Mouse (Mus musculus): ENCODE data around the gene Nrxn2. TPM values are rescaled to one million over a fixed set of nuclear protein-coding genes. Genes with fewer than 3 reads are reported as not detected.

The Nrxn2 gene
- total and polyA plus RNA-seq, 3 experiments, result 0.20 to 0.71 (median 0.30) TPM

DNA sequence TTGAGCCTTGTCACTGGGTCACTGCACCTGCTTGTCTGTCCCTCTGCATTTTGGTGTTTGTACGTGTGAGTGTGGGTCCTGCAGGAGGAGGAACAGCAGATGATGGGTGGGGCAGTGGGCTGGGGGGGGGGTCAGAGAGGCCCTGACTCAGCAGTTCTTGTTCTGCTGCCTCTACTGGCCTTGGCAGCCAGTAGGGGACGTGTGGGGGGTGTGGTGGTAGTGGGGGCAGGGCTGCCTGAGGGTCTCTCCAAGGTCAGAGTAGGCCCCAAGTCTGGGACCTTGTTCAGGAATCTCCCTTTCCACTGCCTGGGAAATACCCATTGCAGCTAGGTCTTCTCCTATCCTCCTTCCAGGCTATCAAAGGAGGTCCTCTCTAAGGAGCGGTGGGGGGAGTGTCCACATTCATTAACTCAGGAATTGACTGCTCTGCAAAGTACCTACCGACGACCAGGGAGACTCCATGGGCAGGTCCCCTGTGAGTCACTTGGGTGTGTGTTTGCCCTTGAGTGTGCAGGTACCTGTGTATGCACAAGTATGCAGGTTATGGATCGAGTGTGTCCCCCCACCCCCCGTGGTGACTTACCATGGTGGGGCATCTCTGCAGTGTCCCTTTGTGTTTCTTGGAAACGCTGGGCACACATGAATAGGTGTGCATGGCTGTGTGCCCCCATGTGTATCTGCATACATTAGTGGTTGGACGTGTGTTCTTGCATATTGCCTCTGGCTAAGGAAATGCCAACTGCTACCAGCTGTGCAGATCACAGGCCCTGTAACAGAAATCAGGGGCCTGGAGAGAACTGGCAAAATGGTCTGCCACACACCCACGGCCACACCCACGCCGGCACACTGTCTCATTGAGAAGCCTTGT lies 1.4 kb upstream of the Nrxn2 start:
- peaks cover 4 to 17% of the 10 kb centered on the region in 2 experiments; a peak in 3 of 4 replicates for H3K4me1 ChIP-seq (ENCODE audit: control insufficient read depth in 1 of 2, insufficient read depth in 2 of 2)
- no peak for DNase-seq (ENCODE audit: extremely low read depth)
- H3K9me3 ChIP-seq (replicated peaks; ENCODE audit: low read length), result no peaks in the 10 kb centered on the region
- dilution Hi-C loops (cut with MboI; ENCODE audit: extremely low pct_ligation_motif_present, extremely low pct_unique_long_range_greater_than_20kb, low sequenced_read_pairs) (no loop called here), in situ Hi-C loops (cut with MboI; ENCODE audit: low pct_ligation_motif_present, low pct_unique_long_range_greater_than_20kb, low sequenced_read_pairs) (no loop called here)
- H3K27me3 ChIP-seq (replicated peaks), result peaks cover 32% of the 10 kb centered on the region
- no peaks in the 10 kb centered on the region for H3K79me2 ChIP-seq (replicated peaks; ENCODE audit: control insufficient read depth, extremely low read depth, insufficient read depth, poor library complexity, severe bottlenecking)
- H3K4me2 ChIP-seq (ENCODE audit: insufficient read depth, low read depth, poor library complexity, severe bottlenecking), result no peak overlapping the region
- no peak overlapping the region for H3K27ac ChIP-seq (ENCODE audit: insufficient read depth, low read depth)
- TF ChIP-seq EP300 (IDR thresholded peaks at IDR 0.05; ENCODE audit: low read length) (no peak), MAX (IDR thresholded peaks at IDR 0.05; ENCODE audit: low read length) (no peak), JUND (conservative IDR thresholded peaks at IDR 0.05; ENCODE audit: low read depth, low read length) (no peak), ZNF384 (IDR thresholded peaks at IDR 0.05; ENCODE audit: low read depth, low read length) (no peak), BHLHE40 (IDR thresholded peaks at IDR 0.05; ENCODE audit: low read depth, low read length) (no peak), NRF1 (IDR thresholded peaks at IDR 0.05; ENCODE audit: low read depth, low read length) (no peak), TCF12 (IDR thresholded peaks at IDR 0.05; ENCODE audit: low read depth, low read length) (no peak), RAD21 (IDR thresholded peaks at IDR 0.05; ENCODE audit: low read depth, low read length) (no peak)
- H3K9ac ChIP-seq (ENCODE audit: insufficient read depth, low read depth), result no peak overlapping the region
- H3K36me3 ChIP-seq (replicated peaks in 1 of 2; ENCODE audit: control insufficient read depth in 1 of 2, insufficient read depth in 1 of 2, low read length in 1 of 2), result peaks cover 0 to 9% of the 10 kb centered on the region in 2 experiments
- H3K4me3 ChIP-seq (replicated peaks in 1 of 3; ENCODE audit: low read depth in 2 of 3, low read length in 2 of 3, poor library complexity in 1 of 3), result no peak overlapping the region

DNA sequence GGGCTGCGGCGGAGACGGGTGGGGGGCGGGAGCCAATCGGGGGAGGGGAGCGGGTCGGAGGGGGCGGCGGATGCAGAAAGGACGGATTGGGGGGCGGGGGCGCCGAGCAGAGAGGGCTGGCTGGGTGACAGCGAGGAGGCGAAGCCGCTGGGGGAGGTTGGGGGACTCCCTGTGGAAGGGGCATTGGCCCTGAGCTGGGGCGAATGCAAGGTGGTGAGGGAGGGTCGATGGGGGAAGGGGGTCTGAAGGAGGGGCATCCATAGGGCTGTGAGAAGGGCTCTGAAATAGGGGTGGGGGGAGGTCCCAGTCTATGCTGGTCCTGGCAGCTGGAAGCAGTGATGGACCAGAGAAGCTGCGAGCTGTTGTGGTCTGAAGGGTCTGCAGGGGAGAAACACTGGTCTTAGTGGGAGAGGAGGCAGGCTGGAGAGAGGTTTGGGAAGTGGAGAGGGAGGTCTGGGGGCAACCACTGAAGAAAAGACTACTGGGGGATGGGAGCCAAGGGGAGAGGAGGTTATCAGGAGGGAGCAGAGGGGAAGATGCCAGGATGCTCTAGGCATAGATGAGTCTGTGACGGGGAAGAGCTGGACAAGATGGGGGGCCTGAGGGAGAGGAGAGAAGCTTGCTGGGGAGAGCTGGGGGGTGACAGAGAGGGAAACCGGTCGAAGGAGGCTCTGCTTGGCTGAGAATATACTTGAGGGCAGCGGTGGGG lies 607 bp downstream of the Nrxn2 start:
- H3K27me3 ChIP-seq (replicated peaks), result peaks cover 52% of the 10 kb centered on the region
- no peaks in the 10 kb centered on the region for H3K79me2 ChIP-seq (replicated peaks; ENCODE audit: control insufficient read depth, extremely low read depth, insufficient read depth, poor library complexity, severe bottlenecking)
- no peak overlapping the region for H3K9ac ChIP-seq (ENCODE audit: insufficient read depth, low read depth)
- no peak overlapping the region for H3K27ac ChIP-seq (ENCODE audit: insufficient read depth, low read depth)
- no peak for TF ChIP-seq ZNF384 (IDR thresholded peaks at IDR 0.05; ENCODE audit: low read depth, low read length)
- H3K4me2 ChIP-seq (ENCODE audit: insufficient read depth, low read depth, poor library complexity, severe bottlenecking), result no peak overlapping the region
- no peaks in the 10 kb centered on the region for H3K9me3 ChIP-seq (replicated peaks; ENCODE audit: low read length)
- dilution Hi-C loops (cut with MboI; ENCODE audit: extremely low pct_ligation_motif_present, extremely low pct_unique_long_range_greater_than_20kb, low sequenced_read_pairs), result no loop called here
- H3K36me3 ChIP-seq (replicated peaks in 1 of 2; ENCODE audit: control insufficient read depth in 1 of 2, insufficient read depth in 1 of 2, low read length in 1 of 2), result peaks cover 0 to 2% of the 10 kb centered on the region in 2 experiments
- in situ Hi-C loops (cut with MboI; ENCODE audit: low pct_ligation_motif_present, low pct_unique_long_range_greater_than_20kb, low sequenced_read_pairs), result no loop called here
- H3K4me3 ChIP-seq (replicated peaks in 1 of 3; ENCODE audit: low read depth in 2 of 3, low read length in 2 of 3, poor library complexity in 1 of 3), result no peak overlapping the region
- peaks cover 4 to 17% of the 10 kb centered on the region in 2 experiments; a peak in 3 of 4 replicates for H3K4me1 ChIP-seq (ENCODE audit: control insufficient read depth in 1 of 2, insufficient read depth in 2 of 2)
- no peak for DNase-seq (ENCODE audit: extremely low read depth)

DNA sequence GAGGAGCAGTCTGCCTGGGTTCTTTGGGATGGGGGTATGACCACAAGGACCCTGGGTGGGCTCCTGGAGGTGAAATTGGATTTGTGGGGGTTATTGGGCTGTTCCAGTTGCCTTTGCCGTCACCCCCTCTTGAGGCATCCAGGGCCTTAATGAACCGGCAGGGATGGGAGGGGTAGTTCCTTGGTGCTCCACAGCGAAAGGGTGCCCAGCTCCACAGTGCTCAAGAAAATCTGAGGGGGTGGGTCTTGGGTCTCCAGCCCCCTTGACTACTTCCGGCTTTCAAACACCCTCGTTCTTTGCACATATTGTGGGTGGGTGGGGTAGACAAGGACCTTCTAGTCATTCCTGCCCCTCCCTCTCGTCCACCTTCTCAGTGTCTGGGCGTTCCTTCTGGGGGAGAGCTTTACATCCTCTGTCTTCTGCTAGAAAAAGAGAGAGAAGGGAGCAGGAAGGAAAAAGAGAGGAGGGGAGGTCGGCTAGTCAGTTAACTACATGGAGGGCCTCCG lies 1.3 kb downstream of the Nrxn2 start:
- in situ Hi-C loops (cut with MboI; ENCODE audit: low pct_ligation_motif_present, low pct_unique_long_range_greater_than_20kb, low sequenced_read_pairs), result no loop called here
- H3K27me3 ChIP-seq (replicated peaks), result peaks cover 57% of the 10 kb centered on the region

More for the DNA sequence above, 1.3 kb downstream of the Nrxn2 start:
- Histone ChIP-seq H3K4me1 (ENCODE audit: control insufficient read depth in 1 of 2, insufficient read depth in 2 of 2) (peaks cover 4 to 17% of the 10 kb centered on the region in 2 experiments; a peak in 3 of 4 replicates), H3K4me2 (ENCODE audit: insufficient read depth, low read depth, poor library complexity, severe bottlenecking) (no peak overlapping the region), H3K9me3 (replicated peaks; ENCODE audit: low read length) (no peaks in the 10 kb centered on the region), H3K4me3 (replicated peaks in 1 of 3; ENCODE audit: low read depth in 2 of 3, low read length in 2 of 3, poor library complexity in 1 of 3) (no peak overlapping the region), H3K27ac (ENCODE audit: insufficient read depth, low read depth) (no peak overlapping the region), H3K79me2 (replicated peaks; ENCODE audit: control insufficient read depth, extremely low read depth, insufficient read depth, poor library complexity, severe bottlenecking) (no peaks in the 10 kb centered on the region), H3K36me3 (replicated peaks in 1 of 2; ENCODE audit: control insufficient read depth in 1 of 2, insufficient read depth in 1 of 2, low read length in 1 of 2) (peaks cover 0 to 2% of the 10 kb centered on the region in 2 experiments), H3K9ac (ENCODE audit: insufficient read depth, low read depth) (no peak overlapping the region)
- no peak for DNase-seq (ENCODE audit: extremely low read depth)
- TF ChIP-seq ZKSCAN1 (IDR thresholded peaks at IDR 0.05; ENCODE audit: borderline replicate concordance, low read depth, low read length) (no peak), NRF1 (IDR thresholded peaks at IDR 0.05; ENCODE audit: low read depth, low read length) (no peak)
- dilution Hi-C loops (cut with MboI; ENCODE audit: extremely low pct_ligation_motif_present, extremely low pct_unique_long_range_greater_than_20kb, low sequenced_read_pairs), result no loop called here

Data from CH12.LX (cell line).